Mouse (Mus musculus) heart, postnatal 0 days (tissue): ENCODE results near the gene Adap2.

ENCODE experiments used
- CTCF ChIP-seq: IDR thresholded peaks from 2 replicates; pipeline ENCODE4 v1.5.1; 2016; ENCODE audit warnings: antibody characterized with exemption, control low read depth, low read depth
- EP300 ChIP-seq: IDR thresholded peaks from 2 replicates; pipeline ENCODE4 v1.6.1; 2016; ENCODE audit warnings: antibody characterized with exemption, low read depth

- TF ChIP-seq EP300 (no peak), CTCF (no peak)
These were observed at the start of gene Adap2 for GRCm38 (mm10) chr11:80153857-80154495.
